Mouse (Mus musculus) testis, adult 2 months (tissue): ENCODE data around the gene Zdhhc6.

Experiments used
- CTCF ChIP-seq: fragments of 200-500 bp; IDR thresholded peaks from 2 replicates; pipeline ENCODE4 v1.5.1; 2012; ENCODE audit warnings: low read depth, mild to moderate bottlenecking, inconsistent platforms, low read length, moderate library complexity; ENCODE audit not compliant: control insufficient read depth, insufficient read depth, insufficient replicate concordance
- POLR2A ChIP-seq: fragments of 200-500 bp; IDR thresholded peaks from 2 replicates; pipeline ENCODE4 v1.6.1; 2012; ENCODE audit warnings: low read depth, mild to moderate bottlenecking, inconsistent platforms, low read length, moderate library complexity; ENCODE audit not compliant: control insufficient read depth

GRCm38 (mm10) chr19:55319521-55319920, 3.7 kb upstream of the Zdhhc6 start:
- TF ChIP-seq CTCF, result no peak
- TF ChIP-seq POLR2A, result no peak
